8 mouse cellular contexts compared by ENCODE assay signal in genomic region chr10:62664963-62665590, GRCm38 (mm10). TPM values are rescaled to one million over a fixed set of nuclear protein-coding genes. Genes with fewer than 3 reads are reported as not detected.
A peak's percentile ranks its signal among the peaks of the same experiment; 100 is the strongest.
DNase-seq lines count a peak whose midpoint lies in the region; ATAC-seq and TF ChIP-seq lines count a peak whose summit lies in the region.

No protein-coding gene starts in this region.

- peak; percentile 12 for DNase-seq in adrenal gland, adult 8-10 months
- peak; percentile 75 for DNase-seq in kidney, postnatal 10 days
- DNase-seq in lung, postnatal 4 days: peak; percentile 68 to 80
- DNase-seq in thymus, postnatal 4 days: peak; percentile 63
- DNase-seq in layer of hippocampus, adult 9-11 months: no peak
- DNase-seq in yolk sac, embryonic 10.5 days (ENCODE audit: low spot score): no peak

- 36% methylated on average over 27 of the region's 27 CpGs for WGBS in heart, embryonic 12.5 days

- peak overlapping the region; percentile 59 for H3K4me2 ChIP-seq in heart, embryonic 12.5 days

- no peak for TF ChIP-seq CTCF in E14TG2a.4 (conservative IDR thresholded peaks at IDR 0.05; ENCODE audit: low read length)

- H3K4me1 ChIP-seq in E14TG2a.4 (replicated peaks; ENCODE audit: low read depth, low read length): peaks cover 49% of the 10 kb centered on the region
- H3K4me1 ChIP-seq in heart, embryonic 12.5 days (replicated peaks): 0 out of 2 replicates have a peak, but pooled peaks cover 10% of the 10 kb centered on the region

- H3K9me3 ChIP-seq in E14TG2a.4 (ENCODE audit: low read length): no peaks in the 10 kb centered on the region
- H3K9me3 ChIP-seq in heart, embryonic 12.5 days (replicated peaks): no peaks in the 10 kb centered on the region

- peaks cover 36% of the 10 kb centered on the region for H3K27me3 ChIP-seq in E14TG2a.4 (ENCODE audit: insufficient read depth, low read length)
- no peaks in the 10 kb centered on the region for H3K27me3 ChIP-seq in heart, embryonic 12.5 days (replicated peaks)

- H3K9ac ChIP-seq in heart, embryonic 12.5 days: no peak overlapping the region; the same call in 1 of the 2 replicates

- no peaks in the 10 kb centered on the region for H3K36me3 ChIP-seq in E14TG2a.4 (ENCODE audit: insufficient read depth, low read length)
- no peaks in the 10 kb centered on the region for H3K36me3 ChIP-seq in heart, embryonic 12.5 days

- peak overlapping the region; percentile 60 for H3K4me3 ChIP-seq in E14TG2a.4 (replicated peaks; ENCODE audit: low read length)
- H3K4me3 ChIP-seq in heart, embryonic 12.5 days: peak overlapping the region; percentile 26

- 0 out of 2 replicates have a peak overlapping the region, but pooled peaks have one; percentile 45 for H3K27ac ChIP-seq in heart, embryonic 12.5 days (ENCODE audit: poor library complexity, severe bottlenecking)

- ATAC-seq in heart, embryonic 12.5 days (ENCODE audit: insufficient number of reproducible peaks, low FRiP score): peak; percentile 80

RNA-seq across cellular contexts. Expression of gene Ddx50, which starts 14.1 kb away (rescaled TPM):
- 100 to 1,000 TPM; 110 to 134 (median 120) TPM for total RNA-seq in adrenal gland, adult 8-10 months (2022)
- polyA plus RNA-seq in heart, embryonic 12.5 days (2016; fragmentation: Nextera tagmentation; extraction: Ambion mirVana): 112 and 118 TPM in 2 replicates

Comparison
In these comparisons a context has a peak if more than half of its experiments do, and no peak if none do; other contexts are left out.
1. DNase-seq: peak in adrenal gland, adult 8-10 months (single experiment), kidney, postnatal 10 days (single experiment), lung, postnatal 4 days (2 of 2) and thymus, postnatal 4 days (single experiment); none in layer of hippocampus, adult 9-11 months (single experiment) and yolk sac, embryonic 10.5 days (single experiment).